Mouse (Mus musculus) hindbrain, embryonic 13.5 days (tissue): ENCODE results near the gene Tlk2. TPM values are rescaled to one million over a fixed set of nuclear protein-coding genes. Genes with fewer than 3 reads are reported as not detected.
A peak's percentile ranks its signal among the peaks of the same experiment; 100 is the strongest.

ENCODE experiments used
- ATAC-seq: fragments of 200-750 bp; cut with Nextera tagmentation; 2 replicates; pipeline ENCODE4 v1.8.0; 2017; ENCODE audit warnings: moderate TSS enrichment; ENCODE audit not compliant: low FRiP score
- H3K27ac ChIP-seq: fragments of 300-500 bp; sonication (generic); 2 replicates; pipeline ENCODE4 v1.5.1; 2015; ENCODE audit warnings: inconsistent platforms, mild to moderate bottlenecking, moderate library complexity
- H3K27me3 ChIP-seq: fragments of 300-500 bp; sonication (generic); 2 replicates; pipeline ENCODE4 v1.6.1; 2015; ENCODE audit warnings: mild to moderate bottlenecking, inconsistent platforms
- H3K36me3 ChIP-seq: fragments of 300-500 bp; sonication (generic); 2 replicates; pipeline ENCODE4 v1.6.1; 2015; ENCODE audit warnings: mild to moderate bottlenecking, inconsistent platforms
- H3K4me1 ChIP-seq: fragments of 300-500 bp; sonication (generic); replicated peaks from 2 replicates; pipeline ENCODE4 v1.6.1; 2015; ENCODE audit warnings: inconsistent platforms
- H3K4me2 ChIP-seq: fragments of 300-500 bp; sonication (generic); 2 replicates; pipeline ENCODE4 v1.6.1; 2015; ENCODE audit warnings: inconsistent platforms, mild to moderate bottlenecking, moderate library complexity
- H3K4me3 ChIP-seq: fragments of 300-500 bp; sonication (generic); 2 replicates; pipeline ENCODE4 v1.5.1; 2015; ENCODE audit warnings: mild to moderate bottlenecking, inconsistent platforms
- H3K9ac ChIP-seq: fragments of 300-500 bp; sonication (generic); 2 replicates; pipeline ENCODE4 v1.6.1; 2015; ENCODE audit warnings: mild to moderate bottlenecking, inconsistent platforms
- H3K9me3 ChIP-seq: fragments of 300-500 bp; sonication (generic); 2 replicates; pipeline ENCODE4 v1.6.1; 2016; ENCODE audit warnings: inconsistent platforms
- WGBS: fragments of 180-500 bp; shearing (Covaris S2); methylation state at CpG from one replicate; pipeline ENCODE4 v1.1.7; 2015; 5-methylcytosine and 5-hydroxymethylcytosine counted together
- polyA plus RNA-seq: library from polyadenylated mRNA; unstranded; fragments of >200 nt; fragmentation: Nextera tagmentation; extraction: Ambion mirVana; gene quantifications from 2 replicates; pipeline ENCODE4 v1.2.1, GENCODE M21; 2015

The Tlk2 gene
- polyA plus RNA-seq, 1 experiment from 2014 or later = 18.1 TPM

GRCm38 (mm10) chr11:105151226-105152016, 27.2 kb upstream of the Tlk2 start:
- WGBS = 33% methylated on average over 18 of the region's 19 CpGs
- H3K4me3 ChIP-seq = no peak overlapping the region
- peak overlapping the region; percentile 29 for H3K4me2 ChIP-seq
- H3K27me3 ChIP-seq = no peaks in the 10 kb centered on the region
- no peaks in the 10 kb centered on the region for H3K9me3 ChIP-seq
- no peak overlapping the region for H3K27ac ChIP-seq
- no peaks in the 10 kb centered on the region for H3K36me3 ChIP-seq
- ATAC-seq = peak; percentile 59; the same call in 1 of the 2 replicates
- peaks cover 25% of the 10 kb centered on the region for H3K4me1 ChIP-seq
- no peak overlapping the region for H3K9ac ChIP-seq

GRCm38 (mm10) chr11:105152017-105152300, 26.6 kb upstream of the Tlk2 start:
- Histone ChIP-seq H3K4me2 (peak overlapping the region; percentile 29), H3K36me3 (no peaks in the 10 kb centered on the region), H3K9ac (no peak overlapping the region), H3K4me1 (peaks cover 25% of the 10 kb centered on the region), H3K9me3 (no peaks in the 10 kb centered on the region), H3K27me3 (no peaks in the 10 kb centered on the region), H3K27ac (no peak overlapping the region), H3K4me3 (no peak overlapping the region)
- no peak for ATAC-seq
- WGBS = 100% methylated on average over 1 of the region's 4 CpGs

DNA sequence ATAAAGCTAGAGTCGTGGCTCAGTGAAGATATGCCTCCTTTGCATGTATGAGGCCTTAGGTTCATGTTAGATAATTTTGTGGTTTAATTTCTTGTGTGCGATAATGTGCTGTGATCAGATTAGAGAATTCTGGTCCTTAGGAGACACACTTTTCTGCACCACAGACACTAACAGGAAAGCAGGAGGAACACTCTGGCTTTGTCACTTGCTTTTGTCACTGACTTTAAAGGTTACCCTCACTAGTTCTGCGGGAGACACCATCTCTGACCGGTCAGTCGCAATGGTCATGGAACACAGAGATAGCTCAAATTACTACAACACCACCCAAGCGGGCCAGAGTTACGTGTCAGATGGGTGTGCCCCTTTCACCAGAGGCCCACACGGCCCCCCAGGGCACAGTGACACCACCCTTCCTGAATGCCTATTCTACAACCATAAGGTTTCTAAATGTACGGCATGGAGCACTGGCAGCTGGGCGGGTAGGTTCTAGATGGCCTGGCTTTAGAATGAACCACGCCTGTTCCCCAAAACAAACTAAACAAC, 26.2 kb upstream of the Tlk2 start:
- ATAC-seq = no peak
- Histone ChIP-seq H3K4me1 (peaks cover 25% of the 10 kb centered on the region), H3K27ac (no peak overlapping the region), H3K36me3 (no peaks in the 10 kb centered on the region), H3K9ac (no peak overlapping the region), H3K4me2 (no peak overlapping the region), H3K27me3 (no peaks in the 10 kb centered on the region), H3K4me3 (no peak overlapping the region), H3K9me3 (no peaks in the 10 kb centered on the region)
- 82% methylated on average over 11 of the region's 11 CpGs for WGBS

GRCm38 (mm10) chr11:105153068-105153833, 25.4 kb upstream of the Tlk2 start:
- no peaks in the 10 kb centered on the region for H3K9me3 ChIP-seq
- no peak overlapping the region for H3K27ac ChIP-seq
- no peaks in the 10 kb centered on the region for H3K27me3 ChIP-seq
- no peak overlapping the region for H3K4me2 ChIP-seq
- ATAC-seq = peak; percentile 87
- peaks cover 25% of the 10 kb centered on the region for H3K4me1 ChIP-seq
- H3K36me3 ChIP-seq = no peaks in the 10 kb centered on the region
- no peak overlapping the region for H3K9ac ChIP-seq
- WGBS = 25% methylated on average over 12 of the region's 12 CpGs
- no peak overlapping the region for H3K4me3 ChIP-seq

- no peak for ATAC-seq
- peaks cover 25% of the 10 kb centered on the region for H3K4me1 ChIP-seq
- no peaks in the 10 kb centered on the region for H3K9me3 ChIP-seq
- H3K27ac ChIP-seq = no peak overlapping the region
- WGBS = 84% methylated on average over 4 of the region's 4 CpGs
- no peak overlapping the region for H3K4me2 ChIP-seq
- no peaks in the 10 kb centered on the region for H3K36me3 ChIP-seq
- no peak overlapping the region for H3K4me3 ChIP-seq
- no peak overlapping the region for H3K9ac ChIP-seq
- H3K27me3 ChIP-seq = no peaks in the 10 kb centered on the region
Measured at GRCm38 (mm10) chr11:105155915-105156314, 22.7 kb upstream of the Tlk2 start.

DNA sequence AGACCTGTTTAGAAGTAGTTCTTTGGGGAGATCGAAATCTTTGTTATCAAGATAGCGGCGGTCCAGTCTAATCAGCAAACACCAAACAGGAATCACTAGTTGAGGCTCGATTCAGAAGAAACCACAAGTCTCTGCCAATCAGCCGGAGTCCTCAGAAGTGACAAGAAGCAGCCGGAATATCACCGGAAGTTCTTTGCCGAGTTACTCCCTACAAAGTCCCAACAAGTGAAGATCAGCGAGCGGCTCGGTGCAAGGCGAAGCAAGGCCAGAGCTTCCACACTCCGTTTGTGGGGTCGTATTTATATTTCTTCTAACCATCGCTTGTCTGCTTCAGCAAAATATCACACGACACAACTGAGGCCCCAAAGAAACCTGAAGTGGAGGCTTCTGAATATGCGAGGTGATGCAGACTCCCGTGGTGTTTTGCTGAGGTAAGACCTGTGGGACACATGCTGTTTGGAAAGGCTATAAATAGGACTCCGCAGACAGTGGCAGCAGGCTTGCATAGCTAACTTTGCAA, 21.8 kb upstream of the Tlk2 start:
- Histone ChIP-seq H3K9me3 (no peaks in the 10 kb centered on the region), H3K27ac (no peak overlapping the region), H3K36me3 (no peaks in the 10 kb centered on the region), H3K4me2 (no peak overlapping the region), H3K9ac (no peak overlapping the region), H3K4me3 (no peak overlapping the region), H3K27me3 (no peaks in the 10 kb centered on the region), H3K4me1 (peaks cover 17% of the 10 kb centered on the region)
- no peak for ATAC-seq
- WGBS = 87% methylated on average over 19 of the region's 19 CpGs

GRCm38 (mm10) chr11:105158047-105158446, 20.6 kb upstream of the Tlk2 start:
- Histone ChIP-seq H3K36me3 (no peaks in the 10 kb centered on the region), H3K9ac (no peak overlapping the region), H3K4me3 (no peak overlapping the region), H3K4me1 (peaks cover 10% of the 10 kb centered on the region), H3K9me3 (no peaks in the 10 kb centered on the region), H3K27ac (no peak overlapping the region), H3K27me3 (no peaks in the 10 kb centered on the region), H3K4me2 (no peak overlapping the region)
- no peak for ATAC-seq

GRCm38 (mm10) chr11:105159673-105160360, 18.8 kb upstream of the Tlk2 start:
- no peak overlapping the region for H3K9ac ChIP-seq
- H3K27me3 ChIP-seq = no peaks in the 10 kb centered on the region
- no peak overlapping the region for H3K27ac ChIP-seq
- H3K4me1 ChIP-seq = no peaks in the 10 kb centered on the region
- H3K4me3 ChIP-seq = no peak overlapping the region
- WGBS = 64% methylated on average over 6 of the region's 6 CpGs
- ATAC-seq = no peak
- no peak overlapping the region for H3K4me2 ChIP-seq
- H3K36me3 ChIP-seq = no peaks in the 10 kb centered on the region
- peaks cover 4% of the 10 kb centered on the region; the same call in 1 of the 2 replicates for H3K9me3 ChIP-seq

GRCm38 (mm10) chr11:105161411-105161810, 17.2 kb upstream of the Tlk2 start:
- H3K4me2 ChIP-seq = no peak overlapping the region
- no peak for ATAC-seq
- H3K9ac ChIP-seq = no peak overlapping the region
- no peak overlapping the region for H3K4me3 ChIP-seq
- no peaks in the 10 kb centered on the region for H3K36me3 ChIP-seq
- WGBS = 90% methylated on average over 2 of the region's 2 CpGs
- H3K4me1 ChIP-seq = no peaks in the 10 kb centered on the region
- peaks cover 19% of the 10 kb centered on the region for H3K9me3 ChIP-seq
- no peaks in the 10 kb centered on the region for H3K27me3 ChIP-seq
- no peak overlapping the region for H3K27ac ChIP-seq

DNA sequence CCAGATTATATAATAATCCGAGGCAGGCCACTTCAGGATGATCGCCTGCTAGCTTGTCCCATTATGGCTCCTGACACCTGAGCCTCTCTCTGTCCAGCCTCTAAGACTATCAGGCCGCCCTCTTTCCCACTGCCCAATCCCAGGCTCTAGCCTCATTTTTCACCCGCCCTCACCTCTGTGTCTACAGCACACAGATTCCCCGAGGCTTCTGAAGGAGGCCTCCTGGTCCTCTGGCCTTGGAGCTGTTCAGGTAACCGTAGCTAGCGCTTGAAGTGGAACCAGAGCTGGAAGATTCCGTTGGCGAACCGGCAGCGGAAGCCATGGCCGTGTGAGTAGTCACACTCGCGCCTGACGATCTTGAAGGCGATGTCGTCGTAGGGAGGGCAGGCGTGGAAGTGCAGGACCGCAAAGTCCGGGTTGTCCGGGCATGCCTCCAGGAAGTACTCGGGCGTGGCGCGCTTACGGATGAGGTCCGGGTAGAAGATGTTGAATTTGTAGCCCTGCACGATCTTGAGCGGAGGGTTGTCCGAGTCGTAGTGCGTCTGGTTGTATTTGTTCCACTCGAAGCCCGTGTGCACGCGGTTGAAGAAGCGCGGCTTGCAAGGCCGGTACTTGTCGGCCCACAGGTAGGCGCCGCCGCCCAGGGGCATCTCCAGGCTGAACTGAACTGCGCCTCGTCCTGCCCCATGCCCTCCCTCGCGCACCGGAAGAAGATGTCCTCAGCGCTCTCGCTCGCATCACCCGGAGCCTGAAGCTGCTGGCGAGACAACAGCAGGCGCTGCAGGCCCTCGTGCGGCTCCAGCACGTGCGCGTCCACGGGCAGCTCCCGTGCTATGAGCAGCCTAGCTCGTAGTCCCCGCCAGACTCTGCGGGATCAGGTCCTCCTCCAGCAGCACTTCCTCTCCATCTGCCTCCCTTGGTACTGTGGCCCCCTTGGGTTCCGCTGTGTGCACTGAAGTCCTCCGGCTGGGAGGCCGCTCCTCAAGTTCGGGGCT, 13.8 kb upstream of the Tlk2 start:
- Histone ChIP-seq H3K9ac (no peak overlapping the region), H3K36me3 (no peaks in the 10 kb centered on the region), H3K4me2 (no peak overlapping the region), H3K27me3 (no peaks in the 10 kb centered on the region), H3K4me3 (no peak overlapping the region), H3K27ac (no peak overlapping the region), H3K4me1 (no peaks in the 10 kb centered on the region), H3K9me3 (peaks cover 19% of the 10 kb centered on the region)
- no peak for ATAC-seq
- 84% methylated on average over 69 of the region's 69 CpGs for WGBS

DNA sequence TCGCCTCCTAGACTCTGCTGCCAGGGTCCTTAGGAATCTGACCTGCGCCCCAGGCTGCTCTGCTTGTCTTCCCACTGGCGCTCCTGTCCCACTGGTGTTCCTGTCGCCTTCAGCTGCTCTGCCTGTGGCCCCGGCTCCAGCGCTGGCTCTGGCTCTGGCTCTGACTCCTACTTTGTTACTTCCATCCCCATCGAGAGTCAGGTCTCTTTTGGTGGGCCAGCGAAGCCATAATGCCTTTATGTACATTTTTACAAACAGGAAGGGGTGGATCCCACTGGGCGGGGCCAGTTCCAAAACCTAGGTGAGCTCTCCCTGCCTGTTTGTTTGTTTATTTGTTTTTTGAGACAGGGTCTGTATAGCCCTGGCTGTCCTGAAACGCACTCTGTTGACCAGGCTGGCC, 11.8 kb upstream of the Tlk2 start:
- 95% methylated on average over 10 of the region's 10 CpGs for WGBS
- no peaks in the 10 kb centered on the region for H3K4me1 ChIP-seq
- no peak for ATAC-seq
- no peaks in the 10 kb centered on the region for H3K27me3 ChIP-seq
- no peak overlapping the region for H3K27ac ChIP-seq
- no peak overlapping the region for H3K9ac ChIP-seq
- no peaks in the 10 kb centered on the region for H3K36me3 ChIP-seq
- H3K4me2 ChIP-seq = no peak overlapping the region
- H3K4me3 ChIP-seq = no peak overlapping the region
- H3K9me3 ChIP-seq = peaks cover 19% of the 10 kb centered on the region
